Mouse (Mus musculus): Measurements from ENCODE around the gene Kat7. TPM values are rescaled to one million over a fixed set of nuclear protein-coding genes. Genes with fewer than 3 reads are reported as not detected.

Kat7 gene
- polyA plus RNA-seq, 1 experiment from 2014 or later: 25.0 TPM

DNA sequence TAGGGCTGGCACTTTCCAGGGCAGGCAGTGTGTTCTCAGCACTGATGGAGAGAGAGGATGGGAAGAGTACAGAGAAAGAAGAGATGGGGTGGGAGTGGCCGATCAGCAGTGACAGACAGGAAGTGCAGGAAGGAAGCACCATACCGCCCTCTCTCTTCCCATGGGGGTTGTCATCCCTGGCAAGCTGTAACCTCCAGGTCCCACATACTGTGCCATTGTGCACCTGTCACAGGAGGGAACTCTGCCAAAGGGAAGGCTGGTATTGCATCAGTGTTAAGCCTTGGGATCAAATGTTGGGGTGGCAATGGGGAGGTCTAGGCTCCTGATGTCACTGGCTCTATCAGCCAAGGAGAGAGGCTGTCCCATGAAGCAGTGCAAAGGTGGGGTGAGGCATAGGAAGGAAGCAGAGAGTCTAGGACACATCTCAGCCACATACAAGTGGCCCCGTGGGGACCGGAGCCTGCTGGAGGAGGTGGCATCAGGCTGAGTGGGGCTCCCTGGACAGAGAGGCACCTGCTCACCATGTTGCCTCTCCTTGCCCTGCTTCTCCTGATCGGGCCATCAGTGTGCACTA is 48.8 kb downstream of the Kat7 start, which contains the start of gene Tac4:
TSS of gene Tac4 (plus strand) at position 352 of the 574 bp plus-strand sequence.
- WGBS: 55% methylated on average over 5 of the region's 5 CpGs
- H3K27ac ChIP-seq (replicated peaks): no peak within 1 kb of the TSS
- TF ChIP-seq EP300 (optimal IDR thresholded peaks at IDR 0.05): no peak
- TF ChIP-seq CTCF (IDR thresholded peaks at IDR 0.05; ENCODE audit: low read depth): no peak
- no peaks in the 10 kb centered on the region for H3K4me1 ChIP-seq (replicated peaks; ENCODE audit: control insufficient read depth, insufficient read depth)
- no peaks in the 10 kb centered on the region for H3K9me3 ChIP-seq (ENCODE audit: control insufficient read depth, low read length)
- H3K4me2 ChIP-seq (replicated peaks; ENCODE audit: low read depth): no peak within 1 kb of the TSS
- no peak within 1 kb of the TSS for H3K9ac ChIP-seq (ENCODE audit: low read length)
- H3K36me3 ChIP-seq (ENCODE audit: control insufficient read depth, insufficient read depth, low read length): no peaks in the 10 kb centered on the region
- no peaks in the 10 kb centered on the region for H3K27me3 ChIP-seq (ENCODE audit: control insufficient read depth, insufficient read depth, low read length)
- DNase-seq (ENCODE audit: low spot score): no peak
- no peak within 1 kb of the TSS for H3K4me3 ChIP-seq (ENCODE audit: low read depth, low read length)
- no peak for ATAC-seq (ENCODE audit: low FRiP score, low TSS enrichment)

GRCm38 (mm10) chr11:95259088-95259849 is 50.8 kb downstream of the Kat7 start:
- Histone ChIP-seq H3K9me3 (ENCODE audit: control insufficient read depth, low read length) (no peaks in the 10 kb centered on the region), H3K27me3 (ENCODE audit: control insufficient read depth, insufficient read depth, low read length) (no peaks in the 10 kb centered on the region), H3K27ac (replicated peaks) (peak overlapping the region; percentile 73), H3K9ac (ENCODE audit: low read length) (peak overlapping the region; percentile 68), H3K36me3 (ENCODE audit: control insufficient read depth, insufficient read depth, low read length) (no peaks in the 10 kb centered on the region), H3K4me2 (replicated peaks; ENCODE audit: low read depth) (peak overlapping the region; percentile 82), H3K4me1 (replicated peaks; ENCODE audit: control insufficient read depth, insufficient read depth) (no peaks in the 10 kb centered on the region), H3K4me3 (ENCODE audit: low read depth, low read length) (peak overlapping the region; percentile 51)
- ATAC-seq (ENCODE audit: low FRiP score, low TSS enrichment) (peak; percentile 83), DNase-seq (ENCODE audit: low spot score) (peak; percentile 94)
- TF ChIP-seq CTCF (IDR thresholded peaks at IDR 0.05; ENCODE audit: low read depth): peak; percentile 99
- no peak for TF ChIP-seq EP300 (optimal IDR thresholded peaks at IDR 0.05)
- whole genome bisulfite sequencing: under 1% methylated on average over 71 of the region's 73 CpGs

- peak overlapping the region; percentile 68 for H3K9ac ChIP-seq (ENCODE audit: low read length)
- no peaks in the 10 kb centered on the region for H3K36me3 ChIP-seq (ENCODE audit: control insufficient read depth, insufficient read depth, low read length)
- peak; percentile 76 for DNase-seq (ENCODE audit: low spot score)
- H3K4me3 ChIP-seq (ENCODE audit: low read depth, low read length): peak overlapping the region; percentile 51
- H3K4me2 ChIP-seq (replicated peaks; ENCODE audit: low read depth): peak overlapping the region; percentile 82
- H3K27me3 ChIP-seq (ENCODE audit: control insufficient read depth, insufficient read depth, low read length): no peaks in the 10 kb centered on the region
- no peak for TF ChIP-seq EP300 (optimal IDR thresholded peaks at IDR 0.05)
- peak; percentile 76 for TF ChIP-seq CTCF (IDR thresholded peaks at IDR 0.05; ENCODE audit: low read depth)
- under 1% methylated on average over 23 of the region's 26 CpGs for WGBS
- no peaks in the 10 kb centered on the region for H3K9me3 ChIP-seq (ENCODE audit: control insufficient read depth, low read length)
- peak; percentile 67 for ATAC-seq (ENCODE audit: low FRiP score, low TSS enrichment)
- H3K4me1 ChIP-seq (replicated peaks; ENCODE audit: control insufficient read depth, insufficient read depth): no peaks in the 10 kb centered on the region
- peak overlapping the region; percentile 73 for H3K27ac ChIP-seq (replicated peaks)
Observed at GRCm38 (mm10) chr11:95258490-95258889, 51.6 kb downstream of the Kat7 start.

- no peaks in the 10 kb centered on the region for H3K36me3 ChIP-seq (ENCODE audit: control insufficient read depth, insufficient read depth, low read length)
- no peak overlapping the region for H3K27ac ChIP-seq (replicated peaks)
- no peak for TF ChIP-seq EP300 (optimal IDR thresholded peaks at IDR 0.05)
- TF ChIP-seq CTCF (IDR thresholded peaks at IDR 0.05; ENCODE audit: low read depth): no peak
- no peak overlapping the region for H3K4me2 ChIP-seq (replicated peaks; ENCODE audit: low read depth)
- WGBS: 37% methylated on average over 4 of the region's 4 CpGs
- H3K9ac ChIP-seq (ENCODE audit: low read length): no peak overlapping the region
- no peak for DNase-seq (ENCODE audit: low spot score)
- no peak overlapping the region for H3K4me3 ChIP-seq (ENCODE audit: low read depth, low read length)
- no peaks in the 10 kb centered on the region for H3K27me3 ChIP-seq (ENCODE audit: control insufficient read depth, insufficient read depth, low read length)
- ATAC-seq (ENCODE audit: low FRiP score, low TSS enrichment): no peak
- no peaks in the 10 kb centered on the region for H3K4me1 ChIP-seq (replicated peaks; ENCODE audit: control insufficient read depth, insufficient read depth)
- H3K9me3 ChIP-seq (ENCODE audit: control insufficient read depth, low read length): no peaks in the 10 kb centered on the region
Observed at GRCm38 (mm10) chr11:95257930-95258329, 52.1 kb downstream of the Kat7 start.

DNA sequence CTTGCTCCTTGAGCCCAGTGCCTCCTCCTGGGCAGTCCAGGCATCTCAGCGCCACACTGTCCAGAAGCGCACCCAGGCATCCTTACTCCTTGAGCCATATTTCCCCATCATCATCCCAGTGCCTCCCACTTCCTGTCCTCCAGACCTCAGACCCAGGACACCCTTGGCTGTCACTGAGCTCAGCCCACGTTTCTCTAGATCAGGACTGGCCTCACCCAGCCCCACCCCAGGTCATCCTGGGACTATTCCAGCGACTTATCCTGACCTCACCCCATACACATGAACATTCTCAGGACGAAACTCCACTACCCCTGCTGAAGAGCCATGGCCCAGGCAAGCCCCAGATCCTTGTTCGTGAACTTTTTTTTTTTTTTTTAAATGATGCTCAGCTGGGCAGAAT is 54.3 kb downstream of the Kat7 start:
- no peak overlapping the region for H3K27ac ChIP-seq (replicated peaks)
- H3K4me1 ChIP-seq (replicated peaks; ENCODE audit: control insufficient read depth, insufficient read depth): no peaks in the 10 kb centered on the region
- WGBS: 67% methylated on average over 6 of the region's 6 CpGs

DNA sequence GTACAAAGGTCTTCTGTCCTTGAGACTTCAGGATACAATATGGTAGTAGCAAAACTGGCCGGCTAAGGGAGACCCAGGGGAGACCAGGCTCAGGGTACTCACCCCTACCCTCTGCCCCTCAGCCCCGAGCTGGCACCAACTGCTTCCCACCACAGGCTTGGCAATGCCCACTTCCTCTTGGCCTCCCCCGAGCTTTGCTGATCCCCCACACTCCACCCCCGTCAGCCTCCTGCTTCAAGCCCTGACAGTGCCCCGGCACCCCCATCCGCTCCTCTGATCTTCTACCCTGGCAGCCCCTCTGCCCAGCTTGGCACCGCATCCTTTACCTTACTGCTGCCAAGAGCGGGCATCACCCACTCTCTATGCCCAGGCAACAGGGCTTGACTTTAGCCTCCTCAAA is 55.9 kb downstream of the Kat7 start:
- WGBS: 85% methylated on average over 8 of the region's 8 CpGs
- no peaks in the 10 kb centered on the region for H3K4me1 ChIP-seq (replicated peaks; ENCODE audit: control insufficient read depth, insufficient read depth)
- no peak overlapping the region for H3K27ac ChIP-seq (replicated peaks)
- H3K4me3 ChIP-seq (ENCODE audit: low read depth, low read length): no peak overlapping the region
- no peaks in the 10 kb centered on the region for H3K27me3 ChIP-seq (ENCODE audit: control insufficient read depth, insufficient read depth, low read length)
- ATAC-seq (ENCODE audit: low FRiP score, low TSS enrichment) (no peak), DNase-seq (ENCODE audit: low spot score) (no peak)
- no peak overlapping the region for H3K4me2 ChIP-seq (replicated peaks; ENCODE audit: low read depth)
- TF ChIP-seq EP300 (optimal IDR thresholded peaks at IDR 0.05) (no peak), CTCF (IDR thresholded peaks at IDR 0.05; ENCODE audit: low read depth) (no peak)
- H3K9me3 ChIP-seq (ENCODE audit: control insufficient read depth, low read length): no peaks in the 10 kb centered on the region
- no peak overlapping the region for H3K9ac ChIP-seq (ENCODE audit: low read length)
- no peaks in the 10 kb centered on the region for H3K36me3 ChIP-seq (ENCODE audit: control insufficient read depth, insufficient read depth, low read length)

More for the DNA sequence above, 54.3 kb downstream of the Kat7 start:
- no peaks in the 10 kb centered on the region for H3K9me3 ChIP-seq (ENCODE audit: control insufficient read depth, low read length)
- no peak overlapping the region for H3K4me3 ChIP-seq (ENCODE audit: low read depth, low read length)
- no peak overlapping the region for H3K9ac ChIP-seq (ENCODE audit: low read length)
- no peaks in the 10 kb centered on the region for H3K27me3 ChIP-seq (ENCODE audit: control insufficient read depth, insufficient read depth, low read length)
- H3K36me3 ChIP-seq (ENCODE audit: control insufficient read depth, insufficient read depth, low read length): no peaks in the 10 kb centered on the region
- DNase-seq (ENCODE audit: low spot score) (no peak), ATAC-seq (ENCODE audit: low FRiP score, low TSS enrichment) (no peak)
- no peak overlapping the region for H3K4me2 ChIP-seq (replicated peaks; ENCODE audit: low read depth)
- TF ChIP-seq EP300 (optimal IDR thresholded peaks at IDR 0.05) (no peak), CTCF (IDR thresholded peaks at IDR 0.05; ENCODE audit: low read depth) (0 out of 2 replicates have a peak, but pooled peaks have one; percentile 9)

Measured in stomach, postnatal 0 days (tissue).